Mouse (Mus musculus): ENCODE measurements at regions not wholly inside any gene's neighbourhood (a gene's known extent, or its start where the extent isn't known, plus 50 kb on each side); places are given as distances from the start of the nearest gene placed in this dataset.

DNA sequence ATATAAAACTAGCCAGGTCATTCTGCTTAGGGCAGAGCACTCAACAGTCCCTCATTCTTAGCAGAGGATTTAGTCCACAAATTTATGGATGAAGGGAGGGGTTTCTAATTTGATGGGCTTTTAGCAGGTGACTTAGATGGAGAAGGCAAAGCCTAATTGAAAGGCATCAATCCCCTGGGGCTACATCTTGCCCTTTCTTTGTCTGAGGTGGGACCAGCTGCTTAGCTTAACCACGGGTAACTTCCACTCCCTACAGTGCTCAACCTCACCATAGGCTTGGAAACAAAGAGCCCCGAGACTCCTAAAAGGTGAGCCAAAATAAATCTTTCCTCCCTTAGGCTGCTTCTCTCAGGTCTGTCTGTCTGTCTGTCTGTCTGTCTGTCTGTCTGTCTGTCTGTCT, 62.9 kb upstream of the Barx2 start:
- no peak for TF ChIP-seq GATA1 (IDR thresholded peaks at IDR 0.05; ENCODE audit: low read length)
- TF ChIP-seq TAL1 (IDR thresholded peaks at IDR 0.05; ENCODE audit: low read length): no peak
